Mouse (Mus musculus): Measurements from ENCODE around the gene Setd2. TPM values are rescaled to one million over a fixed set of nuclear protein-coding genes. Genes with fewer than 3 reads are reported as not detected.

Setd2 gene
- 29.3 TPM for polyA plus RNA-seq (2017; shearing (Covaris generic))

DNA sequence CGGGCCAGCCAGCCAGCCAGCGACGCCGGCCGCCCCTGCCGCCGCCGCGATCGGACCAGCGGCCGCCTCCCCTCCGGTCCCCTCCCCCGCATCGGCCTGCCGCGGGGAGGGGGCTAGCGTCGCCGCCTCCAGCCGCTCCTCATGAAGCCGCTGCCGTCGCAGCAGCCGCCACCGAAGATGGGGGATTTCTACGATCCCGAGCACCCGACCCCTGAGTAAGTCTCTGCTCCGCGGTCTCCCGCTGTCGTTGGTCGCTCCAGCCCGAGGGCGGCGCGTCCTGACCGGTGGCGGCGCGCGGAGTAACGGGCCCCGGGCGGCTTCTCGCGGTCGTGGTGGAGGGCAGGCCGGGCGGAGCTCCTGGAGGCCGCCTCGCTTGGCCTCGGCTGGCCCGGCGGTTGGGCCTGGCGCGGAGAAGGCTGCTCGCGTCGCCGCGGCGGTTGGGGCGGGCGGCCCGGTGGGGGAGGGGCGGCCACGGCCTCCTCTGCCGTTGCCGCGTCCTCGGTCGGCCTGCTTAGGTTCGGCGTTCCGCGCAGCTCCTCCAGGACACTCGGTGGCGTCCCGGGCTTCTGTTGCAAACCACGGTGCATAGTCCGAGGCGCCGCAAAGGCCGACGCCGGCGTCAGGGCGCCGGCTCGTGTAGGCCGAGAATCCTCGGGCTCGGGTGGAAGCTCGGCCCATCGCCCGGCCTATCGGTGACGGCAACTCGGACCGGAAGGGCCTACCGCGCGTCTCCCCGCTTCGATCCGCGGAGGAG, at the start of gene Setd2:
TSS of gene Setd2 (plus strand) at position 60 of the 754 bp plus-strand sequence.

DNA sequence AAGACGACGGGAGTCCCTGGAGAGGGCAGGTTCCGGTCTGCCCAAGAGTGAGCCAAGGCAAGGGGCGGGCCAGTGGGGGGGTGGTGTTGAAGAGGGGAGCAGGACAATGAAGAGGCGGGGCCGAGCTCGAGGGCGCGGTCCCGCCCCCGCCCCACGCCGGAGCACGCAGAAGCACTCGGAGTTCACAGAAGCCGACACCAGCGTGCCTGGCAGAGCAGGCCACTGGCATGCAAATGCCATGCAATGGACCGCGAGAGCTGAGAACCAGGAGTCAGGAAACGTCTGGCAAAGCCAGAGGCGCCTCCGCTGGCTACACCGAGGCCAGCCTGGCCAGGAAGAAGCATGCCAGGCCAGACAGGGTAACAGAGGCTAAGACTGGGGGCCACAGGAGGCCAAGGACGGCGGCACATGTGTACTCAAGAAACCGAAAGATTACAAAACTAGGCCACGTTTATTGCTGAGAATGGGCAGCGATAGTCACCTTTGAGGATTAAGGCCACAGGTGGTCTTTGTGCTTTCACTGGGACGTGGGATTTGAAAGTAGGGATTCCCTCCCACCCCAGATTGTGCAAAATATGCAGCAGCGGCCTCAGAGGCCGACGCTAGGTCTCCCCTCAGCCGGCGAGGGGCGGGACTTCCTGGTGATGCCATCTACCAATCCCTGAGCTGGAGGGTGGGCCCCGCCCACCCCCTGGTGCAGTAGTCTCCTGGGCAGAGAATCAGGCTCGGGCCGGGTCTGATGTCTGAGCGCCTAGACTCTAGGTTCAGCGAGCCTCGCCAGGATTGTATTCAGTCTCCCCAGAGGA, 92.2 kb downstream of the Setd2 start, which contains the start of gene Nradd:
TSS of gene Nradd (minus strand) at position 92 of the 806 bp plus-strand sequence.

GRCm38 (mm10) chr9:110653655-110654461, 121.5 kb downstream of the Setd2 start, which contains the start of gene Nbeal2:
Gene Nbeal2 (minus strand): TSS chr9:110654161.

GRCm38 (mm10) chr9:110656249-110657221, 124.1 kb downstream of the Setd2 start, which contains the start of gene Ccdc12:
Gene Ccdc12 (plus strand): TSS chr9:110656503.

Other genes with a start within 250 kb of the Setd2 start
- 16.1 TPM for gene Elp6, start 227.4 kb upstream of the Setd2 start, polyA plus RNA-seq (2017; shearing (Covaris generic))
- gene Scap, start 199.3 kb upstream of the Setd2 start, polyA plus RNA-seq (2017; shearing (Covaris generic)): 43.2 TPM
- 4.0 TPM for gene Ptpn23, start 124.4 kb upstream of the Setd2 start, polyA plus RNA-seq (2017; shearing (Covaris generic))
- not detected for gene Ngp, start 112.8 kb upstream of the Setd2 start, polyA plus RNA-seq (2017; shearing (Covaris generic))
- 12.5 TPM for gene Klhl18, start 55.9 kb upstream of the Setd2 start, polyA plus RNA-seq (2017; shearing (Covaris generic))
- 0.50 TPM for gene Kif9, start 55.6 kb upstream of the Setd2 start, polyA plus RNA-seq (2017; shearing (Covaris generic))
- gene Nradd, start 91.9 kb downstream of the Setd2 start, polyA plus RNA-seq (2017; shearing (Covaris generic)): 3.6 TPM
- gene Nbeal2, start 121.6 kb downstream of the Setd2 start, polyA plus RNA-seq (2017; shearing (Covaris generic)): 64.3 TPM
- 275 TPM for gene Ccdc12, start 123.9 kb downstream of the Setd2 start, polyA plus RNA-seq (2017; shearing (Covaris generic))
- gene Myl3, start 209.3 kb downstream of the Setd2 start, polyA plus RNA-seq (2017; shearing (Covaris generic)): not detected
- not detected for gene Pth1r, start 214.5 kb downstream of the Setd2 start, polyA plus RNA-seq (2017; shearing (Covaris generic))